Mouse (Mus musculus) liver, adult 2 months (tissue): ENCODE results near the gene Fer. TPM values are rescaled to one million over a fixed set of nuclear protein-coding genes. Genes with fewer than 3 reads are reported as not detected.

Experiments
- DNase-seq: peaks from one replicate; pipeline ENCODE4 v3.0.0-alpha.2; 2011; ENCODE audit warnings: low read depth, low spot score; ENCODE audit errors: extremely low read depth
- H3K27ac ChIP-seq: fragments of 200-500 bp; replicated peaks from 2 replicates; pipeline ENCODE4 v1.5.1; 2012; ENCODE audit warnings: low read depth, mild to moderate bottlenecking, control low read depth, inconsistent platforms, low read length; ENCODE audit not compliant: insufficient read depth
- H3K27me3 ChIP-seq: fragments of 200-500 bp; 2 replicates; pipeline ENCODE4 v1.6.1; 2012; ENCODE audit warnings: mild to moderate bottlenecking, moderate library complexity, low read length, inconsistent platforms; ENCODE audit not compliant: control insufficient read depth, insufficient read depth
- H3K36me3 ChIP-seq: fragments of 200-500 bp; 2 replicates; pipeline ENCODE4 v1.6.1; 2012; ENCODE audit warnings: low read length, inconsistent platforms; ENCODE audit not compliant: control insufficient read depth, insufficient read depth
- H3K4me1 ChIP-seq: fragments of 200-500 bp; 2 replicates; pipeline ENCODE4 v1.6.1; 2011; ENCODE audit warnings: low read length; ENCODE audit not compliant: control insufficient read depth, insufficient read depth
- H3K4me3 ChIP-seq: fragments of 200-500 bp; 2 replicates; pipeline ENCODE4 v1.5.1; 2011; ENCODE audit warnings: low read depth, mild to moderate bottlenecking, control low read depth, low read length, moderate library complexity; ENCODE audit not compliant: insufficient read depth
- H3K79me2 ChIP-seq: fragments of 200-500 bp; 2 replicates; pipeline ENCODE4 v1.6.1; 2012; ENCODE audit warnings: inconsistent platforms, mild to moderate bottlenecking, low read length, moderate library complexity; ENCODE audit not compliant: control insufficient read depth, insufficient read depth
- H3K9ac ChIP-seq: fragments of 200-500 bp; 2 replicates; pipeline ENCODE4 v1.6.1; 2012; ENCODE audit warnings: low read depth, mild to moderate bottlenecking, control low read depth, inconsistent platforms, low read length
- CTCF ChIP-seq: fragments of 200-500 bp; IDR thresholded peaks from 2 replicates; pipeline ENCODE4 v1.5.1; 2011; ENCODE audit warnings: low read depth, low read length, control low read depth
- POLR2A ChIP-seq: fragments of 200-500 bp; IDR thresholded peaks from 2 replicates; pipeline ENCODE4 v1.6.1; 2011; ENCODE audit warnings: low read length, control low read depth; ENCODE audit not compliant: insufficient read depth; ENCODE audit errors: extremely low read depth
- WGBS: fragments of 180-500 bp; shearing (Covaris S2); methylation state at CpG from one replicate; pipeline ENCODE4 v1.1.7; 2018; 5-methylcytosine and 5-hydroxymethylcytosine counted together
- polyA plus RNA-seq: library from polyadenylated mRNA; depleted of rRNA; stranded (reverse); fragments of >200 nt; gene quantifications from 2 replicates; pipeline ENCODE4 v1.2.3, GENCODE M21; 2012
- total RNA-seq: library from RNA; depleted of rRNA; stranded (reverse); fragments of >200 nt; gene quantifications from 2 replicates; pipeline ENCODE4 v1.2.3, GENCODE M21; 2014

The Fer gene
- total and polyA plus RNA-seq, 2 experiments: 1.3 to 12.0 TPM

DNA sequence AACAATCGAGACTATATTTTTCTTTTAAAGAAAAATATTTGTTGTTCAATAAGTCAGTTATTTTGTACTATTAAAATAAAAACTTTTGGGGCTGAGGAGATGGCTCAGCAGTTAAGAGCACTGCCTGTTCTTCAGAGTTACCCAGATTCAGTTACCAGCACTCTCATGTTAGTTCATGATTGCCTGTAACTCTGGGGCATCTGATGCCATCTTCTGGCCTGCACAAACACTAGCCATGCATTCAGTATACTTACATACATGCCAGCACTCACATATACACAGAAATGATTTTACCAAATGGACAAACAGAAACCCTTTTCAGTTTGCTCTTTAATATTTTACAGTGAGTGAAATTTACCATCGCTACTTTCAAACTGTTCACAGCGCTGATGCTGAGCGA lies 46.4 kb downstream of the Fer start:
- no peaks in the 10 kb centered on the region for H3K27me3 ChIP-seq
- TF ChIP-seq CTCF (no peak), POLR2A (no peak)
- 95% methylated on average over 4 of the region's 4 CpGs for WGBS
- no peaks in the 10 kb centered on the region for H3K4me1 ChIP-seq
- no peak overlapping the region for H3K9ac ChIP-seq
- H3K36me3 ChIP-seq: peaks cover 9% of the 10 kb centered on the region
- DNase-seq: no peak
- no peak overlapping the region for H3K4me3 ChIP-seq
- H3K79me2 ChIP-seq: no peaks in the 10 kb centered on the region
- H3K27ac ChIP-seq: no peak overlapping the region

DNA sequence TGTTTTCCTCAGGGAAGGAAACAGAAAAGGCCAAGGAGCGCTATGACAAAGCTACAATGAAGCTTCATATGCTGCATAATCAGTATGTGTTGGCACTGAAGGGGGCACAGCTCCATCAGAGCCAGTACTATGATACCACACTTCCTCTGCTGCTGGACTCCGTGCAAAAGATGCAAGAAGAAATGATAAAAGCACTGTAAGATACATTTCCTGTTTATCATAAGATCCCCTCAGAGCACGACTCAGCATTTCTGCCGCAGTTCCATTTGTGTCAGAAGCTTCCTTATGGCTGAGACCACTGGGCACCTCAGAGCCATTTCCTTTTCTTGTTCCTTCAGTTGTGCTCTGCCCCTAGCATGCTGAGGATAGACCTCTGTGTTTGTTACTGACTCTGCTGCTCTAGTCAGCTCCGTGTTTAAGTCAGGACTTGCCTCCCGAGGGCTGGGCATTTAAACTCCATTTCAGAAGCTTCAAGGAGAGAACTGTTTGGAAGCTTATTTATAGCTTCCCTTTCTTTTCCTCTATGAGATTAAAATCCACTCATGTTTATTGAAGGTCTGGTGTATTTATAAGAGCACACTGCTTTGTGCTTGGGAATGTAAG lies 58.8 kb downstream of the Fer start:
- H3K27ac ChIP-seq: peak overlapping the region; percentile 78
- no peak overlapping the region for H3K9ac ChIP-seq
- 73% methylated on average over 6 of the region's 6 CpGs for WGBS
- H3K4me1 ChIP-seq: no peaks in the 10 kb centered on the region
- no peak for TF ChIP-seq POLR2A
- TF ChIP-seq CTCF: no peak
- no peak overlapping the region for H3K4me3 ChIP-seq
- peaks cover 2% of the 10 kb centered on the region; the same call in 1 of the 2 replicates for H3K79me2 ChIP-seq
- H3K27me3 ChIP-seq: no peaks in the 10 kb centered on the region
- DNase-seq: peak; percentile 26
- no peaks in the 10 kb centered on the region for H3K36me3 ChIP-seq

DNA sequence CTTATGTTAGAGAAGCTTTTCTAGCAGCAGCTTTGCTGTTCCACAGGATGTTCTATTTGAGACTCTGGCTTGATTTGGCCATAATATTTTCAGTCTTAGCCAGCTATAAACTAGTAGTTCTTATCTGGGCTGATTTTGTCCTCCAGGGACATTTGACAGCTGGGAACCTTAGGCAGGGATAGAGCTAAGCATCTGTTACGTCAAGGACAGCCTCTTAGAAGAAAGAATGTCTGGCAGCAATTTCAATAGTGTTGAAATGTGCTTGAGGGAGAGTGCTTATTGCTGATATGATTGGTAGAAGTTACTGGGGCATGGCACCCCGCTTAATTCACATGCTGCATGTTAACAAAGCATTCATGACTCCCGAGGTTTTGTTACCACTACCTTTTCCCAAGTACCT lies 62.7 kb downstream of the Fer start:
- H3K27ac ChIP-seq: no peak overlapping the region
- H3K36me3 ChIP-seq: no peaks in the 10 kb centered on the region
- peaks cover 2% of the 10 kb centered on the region; the same call in 1 of the 2 replicates for H3K79me2 ChIP-seq
- DNase-seq: no peak
- no peaks in the 10 kb centered on the region for H3K27me3 ChIP-seq
- H3K9ac ChIP-seq: no peak overlapping the region
- TF ChIP-seq CTCF (no peak), POLR2A (no peak)
- no peak overlapping the region for H3K4me3 ChIP-seq
- WGBS: 94% methylated on average over 3 of the region's 3 CpGs
- H3K4me1 ChIP-seq: 0 out of 2 replicates have a peak, but pooled peaks cover under 1% of the 10 kb centered on the region

DNA sequence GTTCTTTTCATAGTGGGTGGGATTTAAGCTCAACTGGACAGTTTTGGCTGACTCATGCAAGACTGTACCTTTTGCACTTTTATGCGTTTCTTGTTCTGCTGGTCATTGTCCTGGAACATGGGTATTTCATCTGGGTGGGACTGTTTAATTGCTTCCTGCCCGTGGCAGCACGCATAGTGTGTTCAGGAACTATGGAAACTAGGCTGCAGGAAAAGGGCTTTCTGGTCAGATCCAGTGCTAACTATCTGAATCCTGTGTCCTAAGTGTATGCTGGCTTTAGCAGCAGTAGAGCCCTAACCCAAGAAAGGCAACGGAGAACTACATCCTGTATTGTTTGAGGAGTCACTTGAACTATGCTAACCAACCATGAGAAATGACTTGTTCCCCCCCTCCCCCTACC lies 67.8 kb downstream of the Fer start:
- H3K79me2 ChIP-seq: no peaks in the 10 kb centered on the region
- 70% methylated on average over 4 of the region's 4 CpGs for WGBS
- 0 out of 2 replicates have a peak, but pooled peaks cover 2% of the 10 kb centered on the region for H3K4me1 ChIP-seq
- peaks cover 3% of the 10 kb centered on the region for H3K36me3 ChIP-seq
- H3K27ac ChIP-seq: no peak overlapping the region
- no peaks in the 10 kb centered on the region for H3K27me3 ChIP-seq
- no peak overlapping the region for H3K4me3 ChIP-seq
- DNase-seq: no peak
- TF ChIP-seq CTCF (no peak), POLR2A (no peak)
- H3K9ac ChIP-seq: no peak overlapping the region

DNA sequence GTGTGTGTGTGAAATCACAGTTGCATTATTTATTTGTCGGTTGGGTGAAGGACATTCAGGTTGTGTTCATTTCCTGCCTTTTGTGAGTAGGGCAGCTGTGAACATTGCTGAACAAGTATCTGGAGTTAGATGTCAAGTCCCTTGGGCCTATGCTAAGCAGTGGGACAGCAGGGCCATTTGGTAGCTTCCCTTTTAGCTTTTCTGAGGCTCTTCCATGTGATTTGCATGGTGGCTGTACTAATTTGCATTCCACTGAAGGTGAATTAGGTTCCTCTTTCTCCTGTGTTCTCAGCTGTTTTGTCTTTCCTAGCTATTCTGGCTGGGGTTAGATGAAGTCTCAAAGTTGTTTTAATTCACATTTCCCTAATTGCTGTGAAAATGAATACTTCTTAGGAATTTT lies 68.7 kb downstream of the Fer start:
- 0 out of 2 replicates have a peak, but pooled peaks cover 2% of the 10 kb centered on the region for H3K4me1 ChIP-seq
- WGBS: 92% methylated on average over 1 of the region's 1 CpGs
- H3K9ac ChIP-seq: no peak overlapping the region
- no peaks in the 10 kb centered on the region for H3K79me2 ChIP-seq
- peaks cover 3% of the 10 kb centered on the region for H3K36me3 ChIP-seq
- TF ChIP-seq CTCF: no peak
- no peak for TF ChIP-seq POLR2A
- no peak for DNase-seq
- H3K4me3 ChIP-seq: no peak overlapping the region
- no peaks in the 10 kb centered on the region for H3K27me3 ChIP-seq
- no peak overlapping the region for H3K27ac ChIP-seq

DNA sequence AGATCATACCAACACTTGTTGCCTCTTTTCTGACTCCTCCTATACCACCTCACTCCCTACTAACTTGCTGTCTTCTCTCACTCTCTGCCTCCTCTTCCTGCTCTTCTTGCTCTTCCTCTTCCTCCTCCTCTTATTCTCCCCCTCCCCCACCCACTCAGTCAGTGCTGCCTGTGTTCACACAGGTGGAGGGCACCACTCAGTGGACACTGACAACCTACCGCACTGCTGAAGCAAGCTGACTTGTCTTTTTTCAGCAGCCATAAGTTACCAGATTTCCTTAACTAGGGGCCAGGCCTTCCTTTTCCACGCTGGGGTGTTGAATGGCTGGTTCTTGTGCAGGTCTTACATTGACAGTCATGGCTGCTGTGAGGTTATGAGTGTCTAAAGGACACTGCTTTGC lies 72.5 kb downstream of the Fer start:
- H3K4me3 ChIP-seq: no peak overlapping the region
- no peaks in the 10 kb centered on the region for H3K27me3 ChIP-seq
- no peaks in the 10 kb centered on the region; the same call in 1 of the 2 replicates for H3K79me2 ChIP-seq
- H3K4me1 ChIP-seq: 0 out of 2 replicates have a peak, but pooled peaks cover 2% of the 10 kb centered on the region
- no peak overlapping the region for H3K27ac ChIP-seq
- no peak overlapping the region for H3K9ac ChIP-seq
- DNase-seq: no peak
- 90% methylated on average over 2 of the region's 2 CpGs for WGBS
- peaks cover 3% of the 10 kb centered on the region for H3K36me3 ChIP-seq
- TF ChIP-seq CTCF (no peak), POLR2A (no peak)
